ENCODE assay signal across 26 mouse cellular contexts in the genomic region with DNA sequence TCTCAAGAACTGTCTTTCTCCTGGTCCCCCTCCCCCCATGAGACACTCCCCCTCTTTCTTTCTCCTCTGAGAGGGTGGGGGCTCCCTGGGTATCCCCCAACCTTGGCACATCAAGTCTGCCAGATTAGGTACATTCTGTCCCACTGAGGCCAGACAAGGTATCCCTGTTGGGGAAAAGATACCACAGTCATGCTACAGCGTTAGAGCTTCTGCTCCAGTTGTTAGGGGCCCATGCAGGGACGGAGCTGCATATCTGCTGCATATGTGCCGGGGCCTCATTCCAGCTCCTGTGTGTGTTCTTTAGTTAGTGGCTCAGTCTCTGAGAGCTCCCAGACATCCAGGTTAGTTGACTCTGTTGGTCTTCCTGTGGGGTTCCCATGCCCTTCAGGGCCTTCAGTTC. TPM values are rescaled to one million over a fixed set of nuclear protein-coding genes. Genes with fewer than 3 reads are reported as not detected.
DNase-seq lines count a peak whose midpoint lies in the region; ATAC-seq and TF ChIP-seq lines count a peak whose summit lies in the region.
"Had no signal": no experiment of that assay in that cellular context is flagged by ENCODE, and none has a peak within 500 bp of the region (broad histone marks: within the 10 kb centered on the region; RNA-seq: fewer than 3 reads in every experiment).

No protein-coding gene starts in this region.

- no peaks in the 10 kb centered on the region for H3K36me3 ChIP-seq in heart, embryonic 10.5 days
- H3K36me3 ChIP-seq in embryonic facial prominence, embryonic 10.5 days (replicated peaks) = no peaks in the 10 kb centered on the region
- H3K36me3 ChIP-seq in liver, embryonic 12.5 days = 0 out of 2 replicates have a peak, but pooled peaks cover 4% of the 10 kb centered on the region
- no peaks in the 10 kb centered on the region for H3K36me3 ChIP-seq in liver, embryonic 16.5 days (ENCODE audit: control insufficient read depth, insufficient read depth)
- H3K36me3 ChIP-seq: embryonic facial prominence, embryonic 13.5 days; forebrain, embryonic 10.5 days had no signal

- no peaks in the 10 kb centered on the region for H3K27me3 ChIP-seq in heart, embryonic 10.5 days (ENCODE audit: insufficient read depth, poor library complexity, severe bottlenecking)
- H3K27me3 ChIP-seq in embryonic facial prominence, embryonic 10.5 days (replicated peaks; ENCODE audit: low read depth, poor library complexity, severe bottlenecking) = peaks cover 14% of the 10 kb centered on the region
- H3K27me3 ChIP-seq in liver, embryonic 12.5 days (replicated peaks) = no peaks in the 10 kb centered on the region
- H3K27me3 ChIP-seq in liver, embryonic 16.5 days (ENCODE audit: control insufficient read depth, insufficient read depth, low read depth, low read length) = no peaks in the 10 kb centered on the region
- H3K27me3 ChIP-seq: embryonic facial prominence, embryonic 13.5 days had no signal

- peak overlapping the region; percentile 93 for H3K27ac ChIP-seq in heart, embryonic 10.5 days
- H3K27ac ChIP-seq in embryonic facial prominence, embryonic 10.5 days (replicated peaks) = 0 out of 2 replicates have a peak overlapping the region, but pooled peaks have one; percentile 16
- H3K27ac ChIP-seq in liver, embryonic 12.5 days = peak overlapping the region; percentile 97
- H3K27ac ChIP-seq in liver, embryonic 16.5 days (ENCODE audit: low read length) = peak overlapping the region; percentile 87
- H3K27ac ChIP-seq in gastrocnemius, adult 2 months = no peak overlapping the region
- H3K27ac ChIP-seq: embryonic facial prominence, embryonic 13.5 days had no signal

- peak overlapping the region; percentile 78 for H3K4me2 ChIP-seq in liver, embryonic 12.5 days
- H3K4me2 ChIP-seq in liver, embryonic 16.5 days (ENCODE audit: low read depth, low read length) = peak overlapping the region; percentile 63
- H3K4me2 ChIP-seq: embryonic facial prominence, embryonic 13.5 days had no signal

- intact Hi-C loops in gastrocnemius, adult 2 months (cut with DNase I) = no loop called here

- peaks cover 84% of the 10 kb centered on the region for H3K4me1 ChIP-seq in heart, embryonic 10.5 days
- H3K4me1 ChIP-seq in embryonic facial prominence, embryonic 10.5 days = peaks cover 34% of the 10 kb centered on the region
- H3K4me1 ChIP-seq in liver, embryonic 12.5 days = peaks cover 100% of the 10 kb centered on the region
- peaks cover 93% of the 10 kb centered on the region for H3K4me1 ChIP-seq in liver, embryonic 16.5 days (ENCODE audit: control insufficient read depth, low read depth, low read length)
- H3K4me1 ChIP-seq: embryonic facial prominence, embryonic 13.5 days had no signal

- no peaks in the 10 kb centered on the region for H3K9me3 ChIP-seq in heart, embryonic 10.5 days
- H3K9me3 ChIP-seq in embryonic facial prominence, embryonic 10.5 days = no peaks in the 10 kb centered on the region
- H3K9me3 ChIP-seq in liver, embryonic 12.5 days (replicated peaks) = no peaks in the 10 kb centered on the region
- H3K9me3 ChIP-seq in liver, embryonic 16.5 days (replicated peaks; ENCODE audit: control insufficient read depth, low read length) = no peaks in the 10 kb centered on the region
- H3K9me3 ChIP-seq: embryonic facial prominence, embryonic 13.5 days; forebrain, embryonic 10.5 days had no signal

- peak; percentile 44 for ATAC-seq in liver, embryonic 12.5 days
- peak; percentile 14 for ATAC-seq in liver, embryonic 16.5 days (ENCODE audit: low read depth)
- ATAC-seq: activated CD4-positive, CD25-positive, alpha-beta regulatory T cell, adult 4 months; forebrain, embryonic 14.5 days; hindbrain, embryonic 16.5 days; inflammation-experienced regulatory T-cells, adult 6 months; Patski had no signal

- peak overlapping the region; percentile 91 for H3K9ac ChIP-seq in liver, embryonic 12.5 days
- H3K9ac ChIP-seq in liver, embryonic 16.5 days (ENCODE audit: low read depth, low read length) = peak overlapping the region; percentile 64
- H3K9ac ChIP-seq: embryonic facial prominence, embryonic 13.5 days had no signal

- H3K4me3 ChIP-seq in heart, embryonic 10.5 days = no peak overlapping the region
- no peak overlapping the region for H3K4me3 ChIP-seq in embryonic facial prominence, embryonic 10.5 days
- peak overlapping the region; percentile 53 for H3K4me3 ChIP-seq in liver, embryonic 12.5 days
- H3K4me3 ChIP-seq in liver, embryonic 16.5 days (ENCODE audit: low read depth, low read length) = peak overlapping the region; percentile 44
- no peak overlapping the region for H3K4me3 ChIP-seq in gastrocnemius, adult 2 months
- H3K4me3 ChIP-seq: embryonic facial prominence, embryonic 13.5 days; forebrain, embryonic 10.5 days had no signal

- no peak for TF ChIP-seq CTCF in gastrocnemius, adult 2 months (IDR thresholded peaks at IDR 0.05)

- 79% methylated on average over 3 of the region's 3 CpGs for WGBS in heart, embryonic 10.5 days
- WGBS in embryonic facial prominence, embryonic 10.5 days = 88% methylated on average over 3 of the region's 3 CpGs
- WGBS in liver, embryonic 12.5 days (ENCODE audit: insufficient replicate concordance) = 26% methylated on average over 3 of the region's 3 CpGs
- WGBS in liver, embryonic 16.5 days (ENCODE audit: insufficient replicate concordance) = 24% methylated on average over 3 of the region's 3 CpGs

- no peak for DNase-seq in heart, embryonic 10.5 days (ENCODE audit: low spot score)
- no peak for DNase-seq in heart, postnatal 4 days
- no peak for DNase-seq in embryonic facial prominence, embryonic 10.5 days (ENCODE audit: low spot score)
- no peak for DNase-seq in gastrocnemius, adult 8-10 months (ENCODE audit: low spot score in 2 of 2)
- DNase-seq in gastrocnemius, adult 2 months = no peak
- DNase-seq: adrenal gland, postnatal 14 days; cerebellum, adult 11-12 months; cerebellum, adult 9-10 months; cerebellum, postnatal 25 days; gastrocnemius, postnatal 10 days; heart, adult 18-20 months; heart, postnatal 10 days had no signal

RNA-seq across cellular contexts. Expression of gene Adra2b, which starts 11.1 kb away (rescaled TPM):
- 9.2 and 10.1 TPM in 2 replicates for polyA plus RNA-seq in heart, embryonic 10.5 days (2016; fragmentation: Nextera tagmentation; extraction: Ambion mirVana)
- under 1 TPM; 0.32 to 0.33 TPM for total RNA-seq in heart, postnatal 4 days (2021)
- polyA plus RNA-seq in embryonic facial prominence, embryonic 10.5 days (2016; fragmentation: Nextera tagmentation; extraction: Ambion mirVana) = 1.9 and 2.2 TPM in 2 replicates
- 38.3 and 42.5 TPM in 2 replicates for polyA plus RNA-seq in liver, embryonic 12.5 days (2016; fragmentation: Nextera tagmentation; extraction: Ambion mirVana)
- polyA plus RNA-seq in liver, embryonic 16.5 days (2015; fragmentation: Nextera tagmentation; extraction: Ambion mirVana) = 16.7 and 19.2 TPM in 2 replicates
- total RNA-seq in gastrocnemius, adult 8-10 months (2022) = under 1 TPM; 0.41 to 0.83 (median 0.50) TPM
- under 1 TPM; 0.39 to 0.69 TPM for total RNA-seq in gastrocnemius, adult 2 months (2021)
- polyA plus RNA-seq: activated CD4-positive, CD25-positive, alpha-beta regulatory T cell, adult 4 months; C2C12; Patski had no signal

RNA-seq across cellular contexts. Expression of gene Astl, which starts 35.7 kb away (rescaled TPM):
- 0.08 TPM in 1 of 2 replicates, not detected in the other for polyA plus RNA-seq in heart, embryonic 10.5 days (2016; fragmentation: Nextera tagmentation; extraction: Ambion mirVana)
- not detected for total RNA-seq in heart, postnatal 4 days (2021)
- 0.09 and 0.15 TPM in 2 replicates for polyA plus RNA-seq in embryonic facial prominence, embryonic 10.5 days (2016; fragmentation: Nextera tagmentation; extraction: Ambion mirVana)
- not detected in 2 replicates for polyA plus RNA-seq in liver, embryonic 12.5 days (2016; fragmentation: Nextera tagmentation; extraction: Ambion mirVana)
- polyA plus RNA-seq in liver, embryonic 16.5 days (2015; fragmentation: Nextera tagmentation; extraction: Ambion mirVana) = not detected in 2 replicates
- total RNA-seq in gastrocnemius, adult 8-10 months (2022) = not detected
- under 1 TPM in 1 of 2 experiments, not detected in 1; 0.25 TPM for total RNA-seq in gastrocnemius, adult 2 months (2021)
- total RNA-seq: adrenal gland, adult 18-20 months; adrenal gland, postnatal 14 days; heart, adult 18-20 months; heart, postnatal 10 days had no signal
- polyA plus RNA-seq: C2C12; cortical plate, adult 2 months; forebrain, embryonic 10.5 days; forebrain, embryonic 14.5 days; heart, embryonic 14.5 days; hindbrain, embryonic 11.5 days; hindbrain, embryonic 16.5 days; Patski had no signal

RNA-seq across cellular contexts. Expression of gene Dusp2, which starts 38.2 kb away (rescaled TPM):
- polyA plus RNA-seq in heart, embryonic 10.5 days (2016; fragmentation: Nextera tagmentation; extraction: Ambion mirVana) = 14.1 and 15.7 TPM in 2 replicates
- total RNA-seq in heart, postnatal 4 days (2021) = 1 to 10 TPM; 3.3 to 3.7 TPM
- 3.3 and 3.6 TPM in 2 replicates for polyA plus RNA-seq in embryonic facial prominence, embryonic 10.5 days (2016; fragmentation: Nextera tagmentation; extraction: Ambion mirVana)
- 7.3 and 8.0 TPM in 2 replicates for polyA plus RNA-seq in liver, embryonic 12.5 days (2016; fragmentation: Nextera tagmentation; extraction: Ambion mirVana)
- 1.8 and 2.2 TPM in 2 replicates for polyA plus RNA-seq in liver, embryonic 16.5 days (2015; fragmentation: Nextera tagmentation; extraction: Ambion mirVana)
- 1 to 10 TPM in 3 of 4 experiments, under 1 TPM in 1; 0.44 to 1.4 (median 1.1) TPM for total RNA-seq in gastrocnemius, adult 8-10 months (2022)
- 1 to 10 TPM in 1 of 2 experiments, under 1 TPM in 1; 0.59 to 1.2 TPM for total RNA-seq in gastrocnemius, adult 2 months (2021)

RNA-seq across cellular contexts. Expression of gene Gpat2, which starts 50.9 kb away (rescaled TPM):
- polyA plus RNA-seq in heart, embryonic 10.5 days (2016; fragmentation: Nextera tagmentation; extraction: Ambion mirVana) = 0.28 and 0.71 TPM in 2 replicates
- total RNA-seq in heart, postnatal 4 days (2021) = under 1 TPM in 1 of 2 experiments, not detected in 1; 0.10 TPM
- polyA plus RNA-seq in embryonic facial prominence, embryonic 10.5 days (2016; fragmentation: Nextera tagmentation; extraction: Ambion mirVana) = 0.12 and 0.26 TPM in 2 replicates
- 0.37 and 0.49 TPM in 2 replicates for polyA plus RNA-seq in liver, embryonic 12.5 days (2016; fragmentation: Nextera tagmentation; extraction: Ambion mirVana)
- polyA plus RNA-seq in liver, embryonic 16.5 days (2015; fragmentation: Nextera tagmentation; extraction: Ambion mirVana) = 0.28 and 0.38 TPM in 2 replicates
- not detected for total RNA-seq in gastrocnemius, adult 8-10 months (2022)
- total RNA-seq in gastrocnemius, adult 2 months (2021) = not detected
- total RNA-seq: heart, adult 18-20 months; heart, postnatal 10 days had no signal
- polyA plus RNA-seq: forebrain, embryonic 14.5 days had no signal

Comparison
In these comparisons a context has a peak if more than half of its experiments do, and no peak if none do; other contexts are left out.
1. H3K4me3 ChIP-seq: peak in liver, embryonic 12.5 days (single experiment) and liver, embryonic 16.5 days (single experiment); none in heart, embryonic 10.5 days (single experiment), embryonic facial prominence, embryonic 10.5 days (single experiment) and gastrocnemius, adult 2 months (single experiment).